Mouse (Mus musculus) layer of hippocampus, adult 2 months (tissue): ENCODE results near the gene Zfp488. TPM values are rescaled to one million over a fixed set of nuclear protein-coding genes. Genes with fewer than 3 reads are reported as not detected.

Experiments used
- DNase-seq, 2 experiments: peaks; one replicate each; pipeline ENCODE4 v3.0.0; 2022; ENCODE audit warnings: low spot score in 2 of 2
- H3K27ac ChIP-seq: fragments of 200-600 bp; 2 replicates; pipeline ENCODE4 v1.8.1; 2022
- H3K4me3 ChIP-seq: fragments of 200-600 bp; 2 replicates; pipeline ENCODE4 v1.8.1; 2022; ENCODE audit warnings: mild to moderate bottlenecking
- CTCF ChIP-seq: fragments of 200-600 bp; conservative IDR thresholded peaks from 2 replicates; pipeline ENCODE4 v1.8.1; 2022; ENCODE audit warnings: antibody characterized with exemption, mild to moderate bottlenecking, moderate library complexity
- total RNA-seq, 2 experiments: library from RNA; stranded (reverse); gene quantifications; 2 replicates each; pipeline ENCODE4 v1.2.3; 2021

The Zfp488 gene
- total RNA-seq, 2 experiments from 2014 or later: 4.3 to 5.0 TPM

DNA sequence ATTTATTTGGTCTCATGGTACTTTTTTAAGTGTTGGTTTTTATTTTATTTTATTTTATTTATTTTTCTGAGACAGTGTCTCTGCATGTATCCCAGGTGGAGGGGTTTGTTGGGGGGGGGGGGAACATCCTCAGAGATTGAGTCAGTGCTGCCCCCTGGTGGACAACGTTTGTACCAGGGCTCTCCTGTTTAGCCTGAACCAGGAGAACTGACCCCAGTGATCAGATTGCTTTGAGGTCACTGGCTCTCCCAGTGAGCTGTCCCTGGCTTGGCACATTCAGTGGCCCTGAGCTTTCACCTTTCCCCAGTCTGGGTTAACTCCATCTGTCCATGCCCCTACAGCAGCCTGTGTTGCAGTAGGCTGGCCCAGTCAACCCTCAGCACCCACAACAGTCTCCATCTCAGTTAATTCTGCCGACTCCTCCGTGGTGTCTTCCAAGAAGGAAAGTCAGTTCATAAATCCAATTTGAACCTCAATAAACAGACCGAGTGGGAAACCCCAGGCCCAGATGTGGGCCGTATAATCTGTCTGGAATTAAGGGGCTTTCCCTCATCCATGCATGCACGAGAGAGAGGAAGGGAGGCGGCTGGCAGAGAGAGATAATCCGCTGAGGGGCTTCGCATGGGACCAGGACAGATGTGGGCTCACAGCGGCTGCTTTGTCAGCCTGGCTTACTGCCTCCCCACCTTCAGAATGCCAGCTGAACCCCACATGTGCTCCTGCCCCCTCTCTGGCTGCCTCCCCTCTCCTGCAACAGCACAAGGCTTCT lies 45.4 kb downstream of the Zfp488 start:
- Histone ChIP-seq H3K27ac (no peak overlapping the region), H3K4me3 (no peak overlapping the region)
- peak; percentile 78 for TF ChIP-seq CTCF
- peak; percentile 27 to 69 for DNase-seq

DNA sequence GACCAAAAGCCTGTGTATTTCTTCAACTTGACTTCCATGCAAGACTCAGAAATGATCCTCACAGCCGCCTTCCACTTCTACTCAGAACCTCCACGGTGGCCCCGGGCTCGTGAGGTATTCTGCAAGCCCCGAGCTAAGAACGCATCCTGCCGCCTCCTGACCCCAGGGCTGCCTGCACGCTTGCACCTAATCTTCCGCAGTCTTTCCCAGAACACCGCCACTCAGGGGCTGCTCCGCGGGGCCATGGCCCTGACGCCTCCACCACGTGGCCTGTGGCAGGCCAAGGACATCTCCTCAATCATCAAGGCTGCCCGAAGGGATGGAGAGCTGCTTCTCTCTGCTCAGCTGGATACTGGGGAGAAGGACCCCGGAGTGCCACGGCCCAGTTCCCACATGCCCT lies 46.7 kb downstream of the Zfp488 start:
- Histone ChIP-seq H3K4me3 (no peak overlapping the region), H3K27ac (no peak overlapping the region)
- DNase-seq: no peak
- no peak for TF ChIP-seq CTCF

DNA sequence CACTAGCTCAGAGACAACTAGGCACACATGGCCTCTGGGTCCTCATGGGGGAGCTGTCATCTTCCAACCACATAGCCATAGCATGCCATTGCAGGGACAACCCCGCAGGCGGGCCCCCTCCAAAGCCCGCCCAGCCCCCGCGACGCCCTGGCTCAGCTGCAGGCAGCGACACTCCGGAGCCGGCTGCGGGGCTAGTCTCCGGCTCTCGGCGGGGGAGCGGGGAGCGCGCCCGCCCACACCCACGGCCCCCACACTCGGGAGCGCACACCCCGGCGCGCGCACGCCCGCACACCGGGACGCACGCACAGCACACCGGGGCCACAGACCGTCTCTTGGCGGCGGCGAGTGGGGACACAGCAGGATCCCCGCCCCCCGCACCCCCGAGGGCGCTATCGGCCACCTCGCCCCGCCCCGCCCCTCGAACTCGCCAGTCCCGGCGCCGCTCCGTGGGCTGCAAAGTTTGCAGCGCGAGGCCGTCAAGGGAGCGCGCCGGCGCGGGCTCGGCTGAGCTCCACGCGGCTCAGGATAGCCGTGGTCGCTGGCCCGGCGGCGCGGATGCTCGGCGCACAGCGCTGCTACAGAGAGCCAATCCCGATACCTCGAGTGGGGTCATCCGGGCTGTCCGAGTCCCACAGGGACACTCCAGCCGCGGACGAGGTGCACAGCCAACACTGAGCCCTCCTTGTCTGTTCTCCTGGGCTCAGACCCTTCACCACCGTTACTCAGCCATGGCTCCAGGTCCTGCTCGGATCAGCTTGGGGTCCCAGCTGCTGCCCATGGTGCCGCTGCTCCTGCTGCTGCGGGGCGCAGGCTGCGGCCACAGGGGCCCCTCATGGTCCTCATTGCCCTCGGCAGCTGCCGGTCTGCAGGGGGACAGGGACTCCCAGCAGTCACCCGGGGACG lies 55.1 kb downstream of the Zfp488 start, which contains the start of gene Gdf10:
Gdf10 (plus strand) TSS at position 420 of the 903 bp plus-strand sequence.
- TF ChIP-seq CTCF: peak; percentile 37
- DNase-seq: peak; percentile 24 to 49
- Histone ChIP-seq H3K4me3 (peak within 1 kb of the TSS; percentile 61), H3K27ac (peak within 1 kb of the TSS; percentile 74)

DNA sequence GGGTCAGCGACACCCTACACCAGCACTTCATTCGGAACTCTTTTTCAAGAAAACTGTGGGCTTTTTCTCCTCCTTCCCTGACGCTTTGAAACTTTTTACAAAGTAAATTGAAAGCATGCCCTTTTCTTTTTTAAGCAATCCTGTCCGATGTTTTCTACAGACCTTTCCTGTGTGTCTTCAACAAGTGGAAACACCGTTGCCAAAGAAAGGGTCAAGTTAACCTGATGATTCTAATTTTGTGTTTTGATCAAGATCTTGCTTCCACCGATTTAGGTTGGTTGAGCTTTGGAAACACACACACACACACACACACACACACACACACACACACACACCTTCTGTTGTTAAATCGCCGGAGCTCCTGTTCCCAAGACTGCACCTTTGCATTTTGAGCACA lies 55.8 kb downstream of the Zfp488 start:
- DNase-seq: no peak
- H3K4me3 ChIP-seq: peak overlapping the region; percentile 61
- peak overlapping the region; percentile 74; the same call in 1 of the 2 replicates for H3K27ac ChIP-seq
- no peak for TF ChIP-seq CTCF

DNA sequence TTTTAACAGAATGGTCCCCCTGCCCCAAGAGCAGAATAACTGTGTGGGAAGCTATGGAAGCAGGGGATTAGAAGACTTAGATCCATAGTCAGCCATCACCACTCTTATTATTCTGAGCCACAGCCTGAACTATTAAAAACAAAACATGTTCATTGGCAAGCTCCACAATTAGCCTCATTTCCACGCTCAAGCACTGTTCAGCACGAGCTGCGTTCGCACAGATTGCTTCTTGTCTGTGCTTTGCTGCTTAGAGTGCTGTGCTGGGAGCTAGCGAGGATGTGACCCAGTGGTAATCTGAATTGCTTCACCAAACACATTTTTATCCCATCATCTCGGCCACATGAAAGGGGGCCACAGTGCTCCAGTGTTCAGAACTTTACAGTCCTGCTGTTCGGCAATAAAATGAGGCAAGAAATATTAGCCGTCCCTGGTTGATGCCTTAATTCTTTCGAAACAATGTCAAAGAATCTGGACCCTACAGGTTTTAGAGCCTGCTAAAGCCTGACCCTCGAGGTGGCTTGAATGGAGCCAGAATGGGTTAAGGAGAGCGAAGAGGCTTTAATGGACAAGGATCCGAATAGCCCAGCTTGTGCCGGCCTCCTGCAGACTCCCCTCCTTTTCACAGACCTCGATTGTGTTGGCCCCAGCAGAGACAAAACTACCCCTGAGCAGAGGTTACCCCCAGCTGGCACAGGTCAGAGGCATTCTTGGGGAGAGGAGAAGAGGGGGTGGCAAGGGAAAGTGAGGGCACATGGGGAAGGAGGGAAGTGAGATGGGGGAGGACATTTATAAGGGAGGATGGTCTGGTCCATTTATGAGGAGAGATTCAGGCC lies 57.6 kb downstream of the Zfp488 start:
- Histone ChIP-seq H3K27ac (peak overlapping the region; percentile 85), H3K4me3 (no peak overlapping the region; the same call in 1 of the 2 replicates)
- peak; percentile 58 to 78 for DNase-seq
- no peak for TF ChIP-seq CTCF

Other genes starting within 250 kb of the Zfp488 start
- 1 to 10 TPM; 5.4 to 5.5 TPM for gene Gdf10, start 55.2 kb downstream of the Zfp488 start, total RNA-seq
- not detected for gene Gdf2, start 37.7 kb downstream of the Zfp488 start, total RNA-seq
- not detected for gene Rbp3, start 24.8 kb downstream of the Zfp488 start, total RNA-seq
- not detected for gene Gm30083, start 36.4 kb upstream of the Zfp488 start, total RNA-seq
- not detected for gene Gm5460, start 38.0 kb upstream of the Zfp488 start, total RNA-seq
- gene Antxrl, start 73.9 kb upstream of the Zfp488 start, total RNA-seq: not detected
- under 1 TPM; 0.47 to 0.61 TPM for gene Anxa8, start 107.2 kb upstream of the Zfp488 start, total RNA-seq
- not detected for gene A630023A22Rik, start 124.0 kb upstream of the Zfp488 start, total RNA-seq
- not detected for gene Npy4r, start 173.7 kb upstream of the Zfp488 start, total RNA-seq
- 1 to 10 TPM; 1.3 to 2.6 TPM for gene Gprin2, start 222.9 kb upstream of the Zfp488 start, total RNA-seq
- gene Syt15, start 240.8 kb upstream of the Zfp488 start, total RNA-seq: under 1 TPM; 0.46 to 0.52 TPM